Mouse (Mus musculus): ENCODE measurements around the gene Fam19a5. TPM values are rescaled to one million over a fixed set of nuclear protein-coding genes. Genes with fewer than 3 reads are reported as not detected.

Gene Fam19a5
- polyA plus RNA-seq, 1 experiment from 2014 or later: 7.4 TPM

- whole genome bisulfite sequencing: 79% methylated on average over 4 of the region's 4 CpGs
- H3K27ac ChIP-seq (replicated peaks): no peak overlapping the region
- H3K4me1 ChIP-seq: peaks cover 63% of the 10 kb centered on the region
- H3K4me3 ChIP-seq: no peak overlapping the region
- no peak overlapping the region for H3K9ac ChIP-seq (replicated peaks)
- H3K4me2 ChIP-seq (replicated peaks): no peak overlapping the region
- peaks cover 22% of the 10 kb centered on the region for H3K27me3 ChIP-seq
- no peaks in the 10 kb centered on the region for H3K36me3 ChIP-seq
- H3K9me3 ChIP-seq: no peaks in the 10 kb centered on the region
- no peak for ATAC-seq (ENCODE audit: low FRiP score, low read depth)
These were observed 5.6 kb downstream of the Fam19a5 start for GRCm38 (mm10) chr15:87549724-87550123.

- no peak for ATAC-seq (ENCODE audit: low FRiP score, low read depth)
- no peaks in the 10 kb centered on the region for H3K36me3 ChIP-seq
- H3K27me3 ChIP-seq: peaks cover 14% of the 10 kb centered on the region
- no peaks in the 10 kb centered on the region for H3K9me3 ChIP-seq
- no peak overlapping the region for H3K4me2 ChIP-seq (replicated peaks)
- WGBS: 66% methylated on average over 5 of the region's 5 CpGs
- no peak overlapping the region for H3K9ac ChIP-seq (replicated peaks)
- no peak overlapping the region for H3K27ac ChIP-seq (replicated peaks)
- H3K4me1 ChIP-seq: peaks cover 53% of the 10 kb centered on the region
- H3K4me3 ChIP-seq: no peak overlapping the region
These were observed 6.7 kb downstream of the Fam19a5 start for GRCm38 (mm10) chr15:87550756-87551155.

GRCm38 (mm10) chr15:87551556-87551955 is 7.5 kb downstream of the Fam19a5 start:
- ATAC-seq (ENCODE audit: low FRiP score, low read depth): no peak
- no peak overlapping the region for H3K27ac ChIP-seq (replicated peaks)
- H3K9me3 ChIP-seq: no peaks in the 10 kb centered on the region
- no peaks in the 10 kb centered on the region for H3K36me3 ChIP-seq
- H3K4me1 ChIP-seq: peaks cover 47% of the 10 kb centered on the region
- 64% methylated on average over 8 of the region's 8 CpGs for WGBS
- peaks cover 7% of the 10 kb centered on the region; the same call in 1 of the 2 replicates for H3K27me3 ChIP-seq
- no peak overlapping the region for H3K4me3 ChIP-seq
- no peak overlapping the region for H3K9ac ChIP-seq (replicated peaks)
- no peak overlapping the region for H3K4me2 ChIP-seq (replicated peaks)

GRCm38 (mm10) chr15:87555811-87556210 is 11.7 kb downstream of the Fam19a5 start:
- Histone ChIP-seq H3K27me3 (no peaks in the 10 kb centered on the region), H3K4me2 (replicated peaks) (no peak overlapping the region), H3K4me3 (no peak overlapping the region), H3K9me3 (no peaks in the 10 kb centered on the region), H3K36me3 (no peaks in the 10 kb centered on the region), H3K4me1 (peaks cover 12% of the 10 kb centered on the region), H3K27ac (replicated peaks) (no peak overlapping the region), H3K9ac (replicated peaks) (no peak overlapping the region)
- ATAC-seq (ENCODE audit: low FRiP score, low read depth): no peak
- 89% methylated on average over 9 of the region's 9 CpGs for WGBS

GRCm38 (mm10) chr15:87564331-87564730 is 20.2 kb downstream of the Fam19a5 start:
- ATAC-seq (ENCODE audit: low FRiP score, low read depth): no peak
- Histone ChIP-seq H3K4me2 (replicated peaks) (no peak overlapping the region), H3K4me3 (no peak overlapping the region), H3K9me3 (no peaks in the 10 kb centered on the region), H3K36me3 (no peaks in the 10 kb centered on the region), H3K27me3 (no peaks in the 10 kb centered on the region), H3K4me1 (peaks cover 19% of the 10 kb centered on the region), H3K9ac (replicated peaks) (no peak overlapping the region), H3K27ac (replicated peaks) (no peak overlapping the region)
- 92% methylated on average over 5 of the region's 5 CpGs for WGBS

- 55% methylated on average over 9 of the region's 11 CpGs for WGBS
- Histone ChIP-seq H3K27me3 (no peaks in the 10 kb centered on the region), H3K4me2 (replicated peaks) (no peak overlapping the region), H3K9ac (replicated peaks) (no peak overlapping the region), H3K4me1 (peaks cover 19% of the 10 kb centered on the region), H3K27ac (replicated peaks) (peak overlapping the region; percentile 11; the same call in 1 of the 2 replicates), H3K4me3 (no peak overlapping the region), H3K36me3 (no peaks in the 10 kb centered on the region), H3K9me3 (no peaks in the 10 kb centered on the region)
- 0 out of 2 replicates have a peak, but pooled peaks have one; percentile 38 for ATAC-seq (ENCODE audit: low FRiP score, low read depth)
These were observed 22.2 kb downstream of the Fam19a5 start for GRCm38 (mm10) chr15:87566040-87566929.

- WGBS: 83% methylated on average over 11 of the region's 11 CpGs
- no peak for ATAC-seq (ENCODE audit: low FRiP score, low read depth)
- no peaks in the 10 kb centered on the region for H3K27me3 ChIP-seq
These were observed 26.1 kb downstream of the Fam19a5 start for GRCm38 (mm10) chr15:87570182-87570581.

GRCm38 (mm10) chr15:87579861-87580260 is 35.8 kb downstream of the Fam19a5 start:
- no peak overlapping the region for H3K4me2 ChIP-seq (replicated peaks)
- no peak overlapping the region for H3K4me3 ChIP-seq
- H3K4me1 ChIP-seq: peaks cover 15% of the 10 kb centered on the region
- no peaks in the 10 kb centered on the region for H3K9me3 ChIP-seq
- no peaks in the 10 kb centered on the region for H3K36me3 ChIP-seq
- no peak overlapping the region for H3K27ac ChIP-seq (replicated peaks)
- H3K9ac ChIP-seq (replicated peaks): no peak overlapping the region
- no peaks in the 10 kb centered on the region for H3K27me3 ChIP-seq
- WGBS: 87% methylated on average over 5 of the region's 5 CpGs
- no peak for ATAC-seq (ENCODE audit: low FRiP score, low read depth)

More at GRCm38 (mm10) chr15:87570182-87570581, 26.1 kb downstream of the Fam19a5 start:
- H3K4me1 ChIP-seq: peaks cover 19% of the 10 kb centered on the region
- H3K9me3 ChIP-seq: no peaks in the 10 kb centered on the region
- H3K4me3 ChIP-seq: no peak overlapping the region
- no peaks in the 10 kb centered on the region for H3K36me3 ChIP-seq
- no peak overlapping the region for H3K4me2 ChIP-seq (replicated peaks)
- no peak overlapping the region for H3K27ac ChIP-seq (replicated peaks)
- no peak overlapping the region for H3K9ac ChIP-seq (replicated peaks)

GRCm38 (mm10) chr15:87583921-87584621 is 40.0 kb downstream of the Fam19a5 start:
- Histone ChIP-seq H3K27ac (replicated peaks) (0 out of 2 replicates have a peak overlapping the region, but pooled peaks have one; percentile 20), H3K4me3 (no peak overlapping the region), H3K4me2 (replicated peaks) (no peak overlapping the region), H3K36me3 (no peaks in the 10 kb centered on the region), H3K4me1 (peaks cover 11% of the 10 kb centered on the region; the same call in 1 of the 2 replicates), H3K9me3 (no peaks in the 10 kb centered on the region), H3K27me3 (no peaks in the 10 kb centered on the region), H3K9ac (replicated peaks) (no peak overlapping the region)
- no peak for ATAC-seq (ENCODE audit: low FRiP score, low read depth)
- WGBS: 90% methylated on average over 26 of the region's 26 CpGs

- no peak for ATAC-seq (ENCODE audit: low FRiP score, low read depth)
- Histone ChIP-seq H3K4me1 (0 out of 2 replicates have a peak, but pooled peaks cover 3% of the 10 kb centered on the region), H3K9me3 (no peaks in the 10 kb centered on the region), H3K27me3 (no peaks in the 10 kb centered on the region), H3K27ac (replicated peaks) (no peak overlapping the region), H3K4me2 (replicated peaks) (no peak overlapping the region), H3K9ac (replicated peaks) (no peak overlapping the region), H3K36me3 (no peaks in the 10 kb centered on the region), H3K4me3 (no peak overlapping the region)
- 82% methylated on average over 10 of the region's 10 CpGs for WGBS
These were observed 46.9 kb downstream of the Fam19a5 start for GRCm38 (mm10) chr15:87590975-87591374.

GRCm38 (mm10) chr15:87596731-87597130 is 52.6 kb downstream of the Fam19a5 start:
- H3K4me1 ChIP-seq: peaks cover 5% of the 10 kb centered on the region; the same call in 1 of the 2 replicates
- H3K4me2 ChIP-seq (replicated peaks): no peak overlapping the region
- 89% methylated on average over 8 of the region's 8 CpGs for WGBS
- H3K36me3 ChIP-seq: no peaks in the 10 kb centered on the region
- H3K27ac ChIP-seq (replicated peaks): no peak overlapping the region
- H3K9me3 ChIP-seq: no peaks in the 10 kb centered on the region
- H3K9ac ChIP-seq (replicated peaks): no peak overlapping the region
- H3K27me3 ChIP-seq: no peaks in the 10 kb centered on the region
- no peak overlapping the region for H3K4me3 ChIP-seq
- ATAC-seq (ENCODE audit: low FRiP score, low read depth): no peak

- no peak for ATAC-seq (ENCODE audit: low FRiP score, low read depth)
These were observed 53.0 kb downstream of the Fam19a5 start for GRCm38 (mm10) chr15:87597149-87597548.

More at GRCm38 (mm10) chr15:87597149-87597548, 53.0 kb downstream of the Fam19a5 start:
- H3K36me3 ChIP-seq: no peaks in the 10 kb centered on the region
- no peaks in the 10 kb centered on the region for H3K27me3 ChIP-seq
- H3K4me3 ChIP-seq: no peak overlapping the region
- no peak overlapping the region for H3K27ac ChIP-seq (replicated peaks)
- no peaks in the 10 kb centered on the region for H3K9me3 ChIP-seq
- no peak overlapping the region for H3K9ac ChIP-seq (replicated peaks)
- H3K4me2 ChIP-seq (replicated peaks): no peak overlapping the region
- 94% methylated on average over 4 of the region's 4 CpGs for WGBS
- peaks cover 5% of the 10 kb centered on the region; the same call in 1 of the 2 replicates for H3K4me1 ChIP-seq
